Mouse (Mus musculus) bone marrow macrophage, adult 2 months (primary cell): Measurements from ENCODE around the gene Edar. TPM values are rescaled to one million over a fixed set of nuclear protein-coding genes. Genes with fewer than 3 reads are reported as not detected.

Experiments used
- H3K27ac ChIP-seq: 2 replicates; pipeline ENCODE4 v1.5.1; 2012; ENCODE audit warnings: low read depth, low read length; ENCODE audit not compliant: insufficient read depth
- H3K4me1 ChIP-seq: 2 replicates; pipeline ENCODE4 v1.6.1; 2012; ENCODE audit warnings: low read length; ENCODE audit not compliant: control insufficient read depth, insufficient read depth
- H3K4me3 ChIP-seq: 2 replicates; pipeline ENCODE4 v1.5.1; 2012; ENCODE audit warnings: mild to moderate bottlenecking, low read length, moderate library complexity; ENCODE audit not compliant: insufficient read depth
- CTCF ChIP-seq: IDR thresholded peaks from 2 replicates; pipeline ENCODE4 v1.5.1; 2012; ENCODE audit warnings: low read depth, mild to moderate bottlenecking, low read length, moderate library complexity
- POLR2A ChIP-seq: IDR thresholded peaks from 2 replicates; pipeline ENCODE4 v1.6.1; 2012; ENCODE audit warnings: mild to moderate bottlenecking, low read depth, low read length, borderline replicate concordance
- polyA plus RNA-seq: library from polyadenylated mRNA; stranded (reverse); fragments of >200 nt; gene quantifications from 2 replicates; pipeline ENCODE4 v1.2.4, GENCODE M21; 2012; ENCODE audit not compliant: missing spikeins, insufficient read depth, insufficient read length

The Edar gene
- polyA plus RNA-seq, 1 experiment: not detected

- H3K4me1 ChIP-seq: no peaks in the 10 kb centered on the region
- TF ChIP-seq CTCF: no peak
- no peak for TF ChIP-seq POLR2A
- no peak overlapping the region for H3K4me3 ChIP-seq
- no peak overlapping the region for H3K27ac ChIP-seq
Measured at GRCm38 (mm10) chr10:58601946-58602345, 73.5 kb downstream of the Edar start.

- no peak overlapping the region for H3K4me3 ChIP-seq
- TF ChIP-seq POLR2A (no peak), CTCF (no peak)
- no peaks in the 10 kb centered on the region for H3K4me1 ChIP-seq
- no peak overlapping the region for H3K27ac ChIP-seq
Measured at GRCm38 (mm10) chr10:58601431-58601901, 74.0 kb downstream of the Edar start.

GRCm38 (mm10) chr10:58600983-58601382 lies 74.5 kb downstream of the Edar start:
- no peak overlapping the region for H3K4me3 ChIP-seq
- no peaks in the 10 kb centered on the region for H3K4me1 ChIP-seq
- no peak for TF ChIP-seq POLR2A
- no peak for TF ChIP-seq CTCF
- no peak overlapping the region for H3K27ac ChIP-seq

- H3K27ac ChIP-seq: no peak overlapping the region
- TF ChIP-seq POLR2A (no peak), CTCF (no peak)
- H3K4me1 ChIP-seq: no peaks in the 10 kb centered on the region
Measured at GRCm38 (mm10) chr10:58600151-58600550, 75.3 kb downstream of the Edar start.

GRCm38 (mm10) chr10:58595821-58596220 lies 79.6 kb downstream of the Edar start:
- Histone ChIP-seq H3K4me1 (no peaks in the 10 kb centered on the region), H3K27ac (no peak overlapping the region), H3K4me3 (no peak overlapping the region)
- TF ChIP-seq CTCF: no peak
- TF ChIP-seq POLR2A: no peak

More at GRCm38 (mm10) chr10:58600151-58600550, 75.3 kb downstream of the Edar start:
- no peak overlapping the region for H3K4me3 ChIP-seq

- TF ChIP-seq CTCF (no peak), POLR2A (no peak)
Measured at GRCm38 (mm10) chr10:58595197-58595596, 80.3 kb downstream of the Edar start.

GRCm38 (mm10) chr10:58594486-58594885 lies 81.0 kb downstream of the Edar start:
- H3K4me3 ChIP-seq: no peak overlapping the region
- TF ChIP-seq CTCF (no peak), POLR2A (no peak)

More at GRCm38 (mm10) chr10:58595197-58595596, 80.3 kb downstream of the Edar start:
- Histone ChIP-seq H3K4me1 (no peaks in the 10 kb centered on the region), H3K4me3 (no peak overlapping the region), H3K27ac (no peak overlapping the region)

GRCm38 (mm10) chr10:58585427-58586223 lies 89.8 kb downstream of the Edar start:
- TF ChIP-seq CTCF (no peak), POLR2A (no peak)
- H3K4me3 ChIP-seq: no peak overlapping the region
- H3K27ac ChIP-seq: no peak overlapping the region
- no peaks in the 10 kb centered on the region for H3K4me1 ChIP-seq

More at GRCm38 (mm10) chr10:58594486-58594885, 81.0 kb downstream of the Edar start:
- Histone ChIP-seq H3K4me1 (no peaks in the 10 kb centered on the region), H3K27ac (no peak overlapping the region)

GRCm38 (mm10) chr10:58560521-58560920 lies 114.9 kb downstream of the Edar start:
- Histone ChIP-seq H3K4me1 (no peaks in the 10 kb centered on the region), H3K27ac (no peak overlapping the region), H3K4me3 (no peak overlapping the region)
- TF ChIP-seq CTCF: no peak
- TF ChIP-seq POLR2A: no peak

- H3K4me1 ChIP-seq: no peaks in the 10 kb centered on the region
- H3K27ac ChIP-seq: no peak overlapping the region
- TF ChIP-seq POLR2A (no peak), CTCF (peak; percentile 19; the same call in 1 of the 2 replicates)
- no peak overlapping the region for H3K4me3 ChIP-seq
Measured at GRCm38 (mm10) chr10:58559901-58560300, 115.6 kb downstream of the Edar start.
